Mouse (Mus musculus) B cell, adult (primary cell): ENCODE data around the gene F2rl1. TPM values are rescaled to one million over a fixed set of nuclear protein-coding genes. Genes with fewer than 3 reads are reported as not detected.

ENCODE experiments used
- total RNA-seq: library from RNA; stranded (reverse); gene quantifications from 4 replicates; pipeline ENCODE4 v1.2.4, GENCODE M21; 2023; ENCODE audit not compliant: inconsistent age

F2rl1 gene
- 0.19 to 0.48 TPM (median 0.34 TPM) in 4 replicates for total RNA-seq

DNA sequence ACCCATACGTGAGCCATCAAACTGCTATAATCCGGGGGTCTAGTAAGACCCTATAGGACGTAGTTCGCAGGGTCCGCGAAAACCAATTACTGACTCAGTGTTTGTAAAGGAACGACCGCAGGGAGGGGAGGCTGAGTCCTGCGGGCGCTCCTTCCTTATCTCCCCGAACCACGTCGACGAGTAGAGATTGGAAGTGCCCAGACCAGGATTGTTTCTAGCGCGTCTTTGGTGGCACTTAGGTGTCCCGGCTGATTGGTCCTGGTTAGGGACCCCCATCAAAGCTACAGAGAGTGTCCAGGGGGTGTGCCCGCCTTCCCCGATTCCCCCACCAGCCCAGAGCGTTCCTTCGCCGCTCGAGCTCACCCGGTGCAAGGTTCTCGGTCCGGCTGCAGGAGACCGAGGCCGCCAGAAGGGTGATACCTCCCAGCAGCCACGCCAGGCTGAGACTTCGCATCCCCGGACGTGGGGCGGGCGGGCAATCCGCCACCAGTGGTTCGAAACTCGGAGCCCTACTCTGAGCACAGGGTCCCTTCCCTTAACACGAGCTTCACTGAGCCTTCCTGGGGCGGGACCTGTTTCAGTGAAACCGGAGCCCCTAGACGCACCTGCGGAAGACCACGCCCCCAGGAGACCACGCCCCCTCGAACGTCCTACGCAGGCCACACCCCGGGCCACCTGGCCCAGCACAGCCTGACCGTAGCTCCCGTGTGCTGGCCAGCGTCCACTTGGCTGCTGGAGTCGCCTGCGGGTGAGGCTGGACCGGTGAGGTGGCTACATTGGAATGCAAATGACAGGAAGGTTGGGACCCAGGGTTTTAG lies at the start of gene F2rl1:
F2rl1 (minus strand) TSS at position 554 of the 818 bp plus-strand sequence.

DNA sequence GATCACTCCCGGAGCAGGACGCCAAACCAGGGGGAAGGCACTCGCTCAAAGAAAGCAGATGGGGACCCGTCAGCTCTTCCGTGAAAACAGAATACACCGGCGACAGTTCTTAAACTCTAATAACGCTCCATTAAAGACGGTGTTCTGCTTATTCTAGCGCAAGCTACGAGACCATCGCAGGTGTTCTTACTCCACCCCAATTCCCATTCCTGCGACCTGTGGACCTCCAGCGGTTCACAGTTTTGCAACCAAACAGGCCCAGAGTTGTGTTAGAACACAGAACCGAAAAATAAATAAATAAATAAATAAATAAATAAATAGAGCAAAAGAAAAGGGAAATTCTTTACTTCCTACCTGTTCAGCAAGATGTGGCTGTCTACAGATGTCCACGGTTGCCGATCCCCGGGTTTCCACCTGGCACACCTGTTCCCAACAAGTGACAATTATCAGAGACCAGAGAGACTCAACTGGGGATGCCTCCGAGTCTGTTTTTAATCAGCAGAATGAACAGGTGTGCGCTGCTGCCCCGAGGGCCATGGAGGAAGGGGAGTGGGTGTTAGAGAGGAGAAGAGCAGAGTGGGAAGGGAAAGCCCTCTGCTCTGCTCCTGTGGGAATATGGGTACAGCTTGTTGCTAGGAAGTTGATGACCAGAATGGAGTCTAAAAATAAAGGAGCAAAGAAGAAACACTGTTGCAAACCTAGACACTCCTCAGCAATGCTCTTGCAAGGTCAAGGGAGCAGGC lies 46.2 kb downstream of the F2rl1 start, which contains the start of gene S100z:
S100z (minus strand) TSS at position 51 of the 743 bp plus-strand sequence.

Other genes with a start within 250 kb of the F2rl1 start
- 26.4 to 32.3 TPM (median 29.5 TPM) in 4 replicates for gene Zbed3, start 201.6 kb downstream of the F2rl1 start, total RNA-seq
- gene Aggf1, start 149.9 kb downstream of the F2rl1 start, total RNA-seq: 46.1 to 51.1 TPM (median 49.1 TPM) in 4 replicates
- gene Crhbp, start 80.3 kb downstream of the F2rl1 start, total RNA-seq: not detected in 4 replicates
- gene S100z, start 46.5 kb downstream of the F2rl1 start, total RNA-seq: not detected in 4 replicates
- gene F2r, start 93.3 kb upstream of the F2rl1 start, total RNA-seq: 0.26 to 0.48 TPM (median 0.38 TPM) in 4 replicates
- 0.21 TPM in 1 of 4 replicates, not detected in the others for gene F2rl2, start 171.6 kb upstream of the F2rl1 start, total RNA-seq